Mouse (Mus musculus): ENCODE data around the gene Rhox7b.
"Not testable (repeated sequence)": the region's sequence is repeated elsewhere in the genome, so short reads cannot be mapped to it uniquely, and the experiment has no call there.

Gene Rhox7b

DNA sequence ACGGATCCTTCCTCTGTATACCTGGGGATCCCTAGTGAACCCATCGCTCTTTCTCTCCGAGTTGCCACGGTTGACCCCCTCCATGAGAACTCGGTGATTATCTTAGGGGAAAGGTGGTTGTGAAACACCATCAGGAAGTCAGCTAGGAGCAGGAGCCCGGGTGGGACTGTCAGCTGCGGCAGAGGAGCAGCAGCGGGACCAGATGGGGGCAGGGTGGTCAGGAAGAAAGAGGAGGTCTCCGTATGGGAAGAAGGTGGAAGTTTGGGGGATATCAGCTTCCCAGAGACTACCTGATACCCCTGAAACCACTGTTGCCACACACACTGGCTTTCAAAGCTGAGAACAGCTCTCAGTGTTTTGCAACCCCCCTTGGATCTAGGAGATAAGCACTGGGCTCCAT is at the start of gene Rhox7b:
Gene Rhox7b, minus strand, starts transcription at position 101 of the 400 bp plus-strand sequence.
- not testable (repeated sequence) for DNase-seq

- DNase-seq = no peak
Measured at GRCm38 (mm10) chrX:37916311-37916710, 19.3 kb upstream of the Rhox7b start.

GRCm38 (mm10) chrX:37908581-37908980 is 11.5 kb upstream of the Rhox7b start:
- no peak for DNase-seq

- DNase-seq = no peak
Measured at GRCm38 (mm10) chrX:37903727-37904126, 6.7 kb upstream of the Rhox7b start.

DNA sequence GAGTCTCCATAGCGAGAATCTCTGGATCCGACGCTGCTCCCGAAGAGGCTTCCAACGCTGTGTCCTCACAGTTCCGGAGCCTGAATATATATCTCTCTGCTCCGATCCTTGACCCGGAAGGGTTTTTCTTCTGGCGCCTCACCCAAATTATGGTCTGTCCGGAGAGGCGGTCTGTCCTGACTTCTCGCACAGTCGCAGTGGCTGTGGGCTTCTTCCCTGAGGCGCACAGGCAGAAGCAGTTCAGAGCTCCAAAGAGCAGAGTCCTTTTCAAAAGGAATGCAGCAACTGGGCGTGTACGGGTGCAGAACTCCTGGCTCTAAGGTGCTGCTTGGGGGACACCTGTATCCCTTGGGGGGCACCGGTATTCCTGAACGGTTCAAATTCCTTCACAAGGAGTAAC is 4.6 kb upstream of the Rhox7b start, which contains the start of gene Rhox9:
Gene Rhox9, minus strand, starts transcription at position 101 of the 400 bp plus-strand sequence.
- not testable (repeated sequence) for DNase-seq

DNA sequence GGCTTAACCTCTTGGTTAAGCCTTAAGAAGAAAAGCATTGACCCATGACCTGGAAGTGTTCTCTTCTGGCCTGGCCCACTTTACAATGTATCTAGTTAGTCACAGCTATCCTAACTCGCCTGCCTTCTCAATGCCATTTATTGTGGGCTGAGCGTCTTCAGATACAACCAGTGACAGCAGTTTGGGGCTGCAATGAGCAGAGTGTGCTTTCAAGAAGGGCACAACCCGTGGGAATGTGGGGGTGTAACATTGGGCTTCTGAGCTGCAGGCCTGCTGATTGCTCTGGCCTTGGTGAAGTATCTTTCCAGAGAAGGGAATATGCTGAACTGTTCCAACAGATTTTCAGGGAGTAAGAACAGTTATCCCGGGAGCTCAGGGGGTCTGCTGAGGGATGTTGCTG is 18.2 kb downstream of the Rhox7b start, which contains the start of gene Rhox8:
Gene Rhox8, minus strand, starts transcription at position 101 of the 400 bp plus-strand sequence.
- DNase-seq = no peak

- DNase-seq = no peak
Measured at GRCm38 (mm10) chrX:37871641-37872040, 25.4 kb downstream of the Rhox7b start.
